Mouse (Mus musculus) spleen, postnatal 4 days (tissue): ENCODE data around the gene Rnf111.
"Not testable (repeated sequence)": the region's sequence is repeated elsewhere in the genome, so short reads cannot be mapped to it uniquely, and the experiment has no call there.

Experiments used
- DNase-seq, 2 experiments: peaks; one replicate each; pipeline ENCODE4 v3.0.0; 2022; ENCODE audit warnings: low spot score in 2 of 2

Gene Rnf111

DNA sequence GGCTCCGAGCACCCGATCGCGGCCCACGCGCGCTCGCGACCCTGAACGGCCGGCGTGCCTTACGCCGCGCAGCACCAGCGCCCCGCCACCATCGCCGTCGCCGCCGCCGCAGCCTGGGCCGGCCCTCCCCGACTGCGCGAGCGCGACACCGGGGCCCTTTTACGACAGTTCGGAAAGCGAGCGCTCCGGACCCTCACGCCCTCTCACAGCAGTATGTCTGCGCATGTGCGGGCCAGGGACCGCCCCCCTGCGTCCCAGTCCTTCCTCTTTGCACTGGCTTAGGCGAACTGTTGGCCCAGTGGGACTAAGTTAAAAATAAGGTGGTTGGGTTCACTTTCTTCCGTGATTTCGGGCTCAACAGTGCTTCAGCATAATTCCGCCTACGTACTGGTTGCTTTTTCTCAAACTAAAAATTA lies at the start of gene Rnf111:
Rnf111 (minus strand) TSS at position 100 of the 416 bp plus-strand sequence.
- DNase-seq, result peak; percentile 98 to 99

DNA sequence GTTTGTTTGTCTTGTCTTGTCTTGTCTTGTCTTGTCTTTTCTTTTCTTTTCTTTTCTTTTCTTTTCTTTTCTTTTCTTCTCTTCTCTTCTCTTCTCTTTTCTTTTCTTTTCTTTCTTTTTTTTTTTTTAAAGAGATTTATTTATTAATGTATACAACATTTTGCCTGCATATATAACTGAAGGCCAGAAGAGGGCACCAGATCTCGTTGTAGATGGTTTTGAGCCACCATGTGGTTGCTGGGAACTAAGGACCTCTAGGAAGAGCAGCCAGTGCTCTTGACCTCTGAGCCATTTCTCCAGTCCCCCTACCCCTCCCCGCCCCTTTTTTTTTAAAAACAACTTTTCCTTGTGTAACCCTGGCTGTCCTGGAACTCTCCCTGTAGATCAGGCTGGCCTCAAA lies 48.7 kb upstream of the Rnf111 start:
- DNase-seq, result not testable (repeated sequence)

DNA sequence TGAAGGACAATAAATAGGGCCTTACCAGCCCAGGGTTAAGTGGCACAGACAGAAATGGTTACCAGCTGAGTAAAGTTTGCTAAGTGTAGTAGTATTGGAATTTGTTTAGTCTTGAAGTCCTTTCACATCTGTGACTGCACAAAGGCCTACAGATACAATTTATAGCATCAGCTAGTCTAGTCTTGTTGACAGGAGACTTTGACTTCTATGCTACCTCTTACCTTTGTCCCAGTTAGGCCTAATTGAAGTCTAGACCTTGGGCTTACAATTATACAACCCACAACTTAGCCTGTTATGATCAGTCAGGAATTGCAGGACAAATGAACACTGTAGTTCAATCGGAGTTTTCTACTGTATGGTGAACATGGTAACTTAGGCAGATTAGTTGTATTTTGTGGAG lies 48.0 kb upstream of the Rnf111 start:
- no peak for DNase-seq

DNA sequence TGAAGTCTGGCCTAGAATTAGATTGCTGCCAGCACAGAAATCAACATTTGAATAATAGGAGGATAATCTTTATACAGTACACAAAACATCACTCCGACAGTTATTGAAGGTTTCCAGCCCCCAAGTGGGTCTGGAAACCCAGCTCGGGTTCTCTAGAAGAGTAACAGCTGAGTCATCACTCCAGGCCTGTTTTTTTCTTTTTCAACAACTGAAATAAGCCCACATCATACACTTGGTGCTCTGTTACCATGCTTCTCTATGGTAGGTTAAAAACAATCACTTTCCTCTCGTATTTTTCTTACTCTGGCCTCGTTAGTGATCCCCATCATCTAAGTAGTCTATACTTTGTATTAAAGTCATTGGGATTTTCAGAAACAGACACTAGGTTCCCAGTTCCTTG lies 44.8 kb upstream of the Rnf111 start:
- no peak for DNase-seq

DNA sequence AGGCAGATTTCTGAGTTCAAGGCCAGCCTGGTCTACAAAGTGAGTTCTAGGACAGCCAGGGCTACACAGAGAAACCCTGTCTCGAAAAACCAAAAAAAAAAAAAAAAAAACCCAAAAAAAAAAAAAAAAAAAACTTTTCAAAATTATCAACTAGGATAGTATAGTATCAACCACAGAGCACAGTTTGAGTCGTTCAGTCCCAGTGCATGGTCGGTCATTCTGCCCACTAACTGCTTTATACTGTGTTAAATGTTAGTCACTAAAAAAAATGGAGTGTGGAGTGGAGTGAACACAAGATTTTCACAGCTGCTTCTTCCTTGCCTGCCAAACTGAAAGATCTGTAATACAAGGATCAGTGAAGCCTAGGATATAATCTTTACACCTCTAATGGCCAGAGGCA lies 43.1 kb upstream of the Rnf111 start:
- DNase-seq, result not testable (repeated sequence)

DNA sequence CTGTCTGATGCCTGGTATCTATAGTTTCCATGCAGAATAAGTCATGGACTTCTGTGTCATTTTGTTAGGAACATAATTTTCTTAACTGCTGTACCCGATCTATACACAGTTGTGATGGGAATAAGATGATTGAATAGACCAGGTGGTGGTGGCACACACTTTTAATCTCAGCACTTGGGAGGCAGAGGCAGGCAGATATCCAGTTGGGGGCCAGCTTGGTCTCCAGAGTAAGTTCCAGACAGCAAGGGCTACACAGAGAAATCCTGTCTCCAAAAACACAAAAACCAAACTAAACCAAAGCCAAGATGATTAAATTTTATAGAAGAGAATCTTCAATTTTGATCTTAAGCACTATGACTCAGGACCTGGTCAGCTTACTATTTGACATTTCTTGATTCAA lies 41.3 kb upstream of the Rnf111 start:
- no peak for DNase-seq

DNA sequence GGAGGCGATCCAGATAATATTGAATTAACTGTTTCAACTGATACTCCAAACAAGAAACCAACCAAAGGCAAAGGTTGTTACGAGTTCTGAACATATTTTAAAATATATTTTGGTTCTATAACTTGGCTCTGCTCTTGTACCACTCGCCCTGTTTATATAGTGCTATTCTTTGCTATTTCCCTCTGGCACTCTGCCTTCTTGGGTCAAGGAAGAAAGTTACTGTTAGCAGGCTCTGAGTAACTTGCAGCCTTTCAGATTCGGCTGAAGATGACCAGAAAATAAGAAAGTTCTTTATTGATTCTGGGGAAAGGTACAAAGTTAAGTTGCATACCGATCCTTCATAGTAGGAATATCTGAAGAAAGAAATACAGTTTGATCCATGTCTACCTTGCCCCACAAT lies 40.5 kb upstream of the Rnf111 start:
- no peak for DNase-seq

DNA sequence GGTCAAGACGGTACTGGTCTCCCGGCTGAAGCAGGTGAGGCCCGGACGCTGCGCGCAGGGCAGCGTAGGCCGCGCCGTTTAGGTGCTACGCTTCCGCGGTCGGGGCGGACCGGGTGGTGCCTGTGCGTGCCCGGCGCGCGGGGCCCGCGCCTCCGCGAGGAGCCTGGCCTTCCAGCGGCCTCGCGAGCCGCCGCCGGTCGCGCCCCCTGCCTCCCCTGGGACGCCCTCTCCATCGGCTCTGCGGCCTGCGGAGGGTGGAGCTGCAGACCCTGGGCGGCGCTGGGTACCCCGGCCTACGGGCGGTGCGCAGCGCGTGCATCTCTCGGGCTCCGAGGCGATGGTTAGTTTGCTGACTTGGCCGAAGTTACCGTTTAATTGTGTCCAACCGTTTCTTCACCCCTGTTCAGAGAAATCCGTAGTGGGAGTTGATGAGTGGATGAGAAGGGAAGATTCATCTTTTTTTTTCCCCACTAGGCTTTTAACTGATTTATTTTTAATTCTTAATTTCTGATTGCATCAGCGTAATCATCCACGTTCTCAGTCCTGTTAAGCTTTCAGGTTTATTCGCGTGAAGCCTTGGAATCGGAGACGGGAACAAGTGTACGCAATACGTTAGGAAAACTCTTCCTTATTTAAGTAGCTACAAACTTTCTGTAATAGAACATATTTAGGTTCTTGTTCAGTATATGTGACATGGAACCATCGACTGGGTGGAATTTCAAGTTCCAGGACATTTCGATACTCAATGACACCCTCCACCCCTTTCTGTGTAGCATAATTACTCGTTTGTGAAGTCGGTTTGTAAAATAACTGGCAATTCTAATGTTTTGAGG lies 39.7 kb upstream of the Rnf111 start:
- DNase-seq, result peak; percentile 69 to 86

DNA sequence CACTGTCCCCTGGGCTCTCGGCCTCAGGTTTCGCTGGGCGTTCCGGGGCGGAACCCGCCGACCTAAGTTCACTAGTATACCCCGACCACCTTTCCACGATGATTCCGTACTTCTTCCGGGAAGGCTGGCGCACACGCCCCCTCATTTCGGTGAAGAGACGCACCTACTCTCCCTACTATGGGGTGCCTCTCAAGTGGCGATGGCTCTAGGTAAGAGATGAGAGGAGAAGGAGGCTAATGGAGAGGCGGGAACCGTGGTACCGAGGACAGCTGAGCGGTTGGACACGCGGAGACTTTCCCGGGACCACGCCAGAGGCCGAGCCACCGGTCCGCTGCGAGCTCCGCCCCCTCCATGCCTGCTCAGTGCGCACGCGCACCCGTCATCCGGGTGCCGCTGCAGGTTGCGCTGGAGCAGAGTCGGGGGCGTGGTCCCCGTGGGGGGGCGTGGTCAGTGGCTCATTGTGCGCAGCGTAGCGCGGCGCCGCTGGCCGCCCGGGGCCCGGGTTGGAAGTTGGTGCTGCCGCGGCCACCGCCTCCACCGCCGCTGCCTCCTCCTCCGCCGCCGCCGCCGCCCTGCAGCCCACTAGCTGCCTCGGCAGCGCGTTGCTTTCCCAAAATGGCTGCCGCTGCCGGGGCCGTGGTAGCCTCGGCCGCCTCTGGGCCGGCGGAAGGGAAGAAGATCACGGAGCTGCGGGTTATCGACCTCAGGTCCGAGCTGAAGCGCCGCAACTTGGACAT lies 38.9 kb upstream of the Rnf111 start, which contains the start of gene Sltm:
Sltm (plus strand) TSS at position 450 of the 737 bp plus-strand sequence.
- DNase-seq, result peak; percentile 100

DNA sequence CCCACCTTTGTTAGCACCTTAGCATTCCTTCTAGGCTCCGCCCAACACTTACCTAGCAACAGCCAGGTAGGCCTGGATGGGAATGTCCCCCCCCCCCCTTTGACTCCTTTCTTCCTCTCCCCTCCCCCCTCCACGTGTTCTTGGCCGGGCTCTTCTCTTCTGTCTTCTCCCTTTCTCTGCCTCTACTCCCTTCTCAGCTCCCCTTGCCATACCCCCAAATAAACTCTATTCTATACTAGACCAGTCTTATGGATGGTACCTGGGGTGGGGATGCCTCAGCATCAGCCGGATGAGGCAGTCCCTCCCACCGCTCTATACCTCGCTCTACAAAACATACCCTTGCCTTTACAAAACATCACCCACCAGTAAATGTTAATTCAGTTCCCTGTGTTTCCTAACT lies 38.1 kb upstream of the Rnf111 start:
- peak in 1 of 2 experiments; percentile 59 for DNase-seq

DNA sequence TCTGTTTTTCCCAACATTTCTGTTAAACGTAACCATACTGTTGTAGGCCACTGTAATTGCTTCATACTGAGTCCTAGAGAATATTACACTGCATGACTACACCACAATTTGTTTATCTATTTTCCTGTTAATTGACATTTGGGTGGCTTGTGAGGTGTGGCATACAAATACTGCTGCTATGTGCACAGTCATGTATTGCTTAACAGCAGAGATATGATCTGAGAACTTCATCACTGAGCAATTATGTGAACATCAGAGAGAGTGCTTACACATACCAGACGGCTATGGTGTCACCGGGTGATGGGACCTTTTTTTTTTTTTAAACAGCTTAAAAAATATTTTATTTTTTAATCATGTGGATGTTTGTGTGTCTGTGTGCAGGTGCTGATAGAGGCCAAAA lies 29.8 kb upstream of the Rnf111 start:
- DNase-seq, result no peak

DNA sequence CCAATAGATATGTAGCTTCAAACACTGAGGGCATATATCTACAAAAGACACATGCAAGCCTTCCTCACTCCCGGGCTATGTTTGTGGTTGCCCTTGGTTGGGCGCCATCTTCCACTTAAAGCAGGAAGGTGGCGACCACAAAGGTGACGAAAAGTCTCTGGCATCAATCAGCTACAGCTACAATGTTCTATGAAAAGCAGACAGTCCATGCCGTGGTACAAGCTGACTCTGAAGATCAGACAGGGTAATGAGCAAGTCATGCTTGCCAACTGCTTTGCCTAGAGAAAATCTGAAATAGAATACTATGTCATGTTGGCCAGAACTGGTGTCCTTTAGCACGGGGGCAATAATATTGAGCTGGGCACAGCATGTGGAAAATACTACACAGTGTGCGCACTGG lies 20.8 kb upstream of the Rnf111 start:
- DNase-seq, result no peak

DNA sequence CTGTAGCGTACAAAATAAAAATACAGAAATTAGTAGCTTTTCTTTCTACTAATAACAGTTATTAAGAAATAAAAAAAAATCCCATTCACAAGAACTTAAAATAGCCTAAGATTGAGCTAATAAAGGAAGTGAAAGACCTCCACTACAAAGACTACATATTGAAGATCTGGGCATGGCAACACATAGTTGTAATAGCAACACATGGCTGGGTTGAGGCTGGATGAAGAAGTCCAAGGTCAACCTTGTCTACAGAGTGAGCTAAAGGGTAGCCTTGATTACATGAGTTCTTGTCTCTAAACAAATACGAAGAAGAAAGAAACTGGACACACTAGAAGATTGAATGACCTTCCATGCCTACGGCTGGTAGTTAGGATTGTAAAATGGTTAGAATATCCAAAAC lies 20.3 kb upstream of the Rnf111 start:
- DNase-seq, result no peak

DNA sequence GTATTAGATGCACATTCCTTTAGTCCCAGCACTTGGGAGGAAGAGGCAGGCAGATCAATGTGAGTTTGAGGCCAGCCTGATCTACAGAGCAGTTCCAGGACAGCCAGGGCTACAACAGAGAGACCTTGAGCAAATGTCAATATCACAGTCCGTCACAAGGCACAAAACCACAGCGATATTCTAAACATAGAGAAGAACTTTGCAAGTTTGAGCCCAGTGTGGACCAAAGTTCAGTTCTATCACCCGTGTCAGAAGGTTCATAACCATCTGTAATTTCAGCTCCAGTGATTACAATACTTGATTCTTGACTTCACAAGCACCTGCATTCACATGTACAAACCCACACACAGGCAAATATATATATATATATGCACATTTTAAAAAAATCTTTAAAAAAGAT lies 17.1 kb upstream of the Rnf111 start:
- no peak for DNase-seq

DNA sequence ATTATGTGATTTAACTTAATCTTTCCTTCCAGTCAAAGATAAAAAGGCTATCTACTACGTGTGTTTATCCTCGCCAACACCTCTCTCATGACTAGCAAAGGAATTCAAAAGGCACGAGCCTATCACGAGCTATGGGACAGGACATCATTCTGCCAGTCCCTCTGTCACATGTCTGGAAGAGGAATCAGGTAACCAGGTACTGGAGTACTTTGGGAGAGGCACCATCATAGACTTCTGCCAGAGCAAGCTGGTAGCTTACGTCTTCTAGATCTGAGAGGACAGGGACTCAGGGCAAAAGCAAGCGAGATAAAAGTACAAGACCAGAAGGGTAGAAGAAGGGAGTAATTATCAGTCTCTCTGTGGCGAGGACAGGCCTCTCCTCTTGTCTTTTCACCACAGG lies 8.2 kb upstream of the Rnf111 start:
- no peak for DNase-seq

DNA sequence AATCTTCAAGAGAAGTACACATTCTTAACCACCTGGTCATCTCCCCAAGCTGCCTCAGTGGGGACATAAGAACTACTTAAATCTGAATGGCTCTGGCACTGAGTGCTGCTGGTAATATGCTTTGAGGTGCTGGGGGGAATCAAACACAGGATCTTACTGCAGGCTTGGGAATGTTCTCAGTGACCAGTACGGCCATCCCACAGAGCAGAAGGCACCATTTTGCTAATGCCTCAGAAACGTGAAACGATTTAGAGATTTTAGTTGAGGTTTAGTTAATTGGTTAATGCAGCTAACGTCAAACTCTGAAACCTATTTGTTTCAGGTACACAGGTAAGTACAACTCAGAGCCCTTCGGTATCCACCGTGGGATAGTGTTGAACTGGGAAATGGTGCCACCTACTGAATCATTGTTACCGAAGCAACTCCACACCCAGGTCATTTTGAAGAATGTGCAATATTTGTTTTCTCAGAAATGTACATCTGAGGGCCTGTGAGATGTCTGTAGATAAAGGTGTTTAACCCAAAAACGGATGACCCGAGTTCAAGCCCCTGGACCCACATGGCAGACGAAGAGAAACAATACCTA lies 7.6 kb upstream of the Rnf111 start:
- DNase-seq, result no peak

DNA sequence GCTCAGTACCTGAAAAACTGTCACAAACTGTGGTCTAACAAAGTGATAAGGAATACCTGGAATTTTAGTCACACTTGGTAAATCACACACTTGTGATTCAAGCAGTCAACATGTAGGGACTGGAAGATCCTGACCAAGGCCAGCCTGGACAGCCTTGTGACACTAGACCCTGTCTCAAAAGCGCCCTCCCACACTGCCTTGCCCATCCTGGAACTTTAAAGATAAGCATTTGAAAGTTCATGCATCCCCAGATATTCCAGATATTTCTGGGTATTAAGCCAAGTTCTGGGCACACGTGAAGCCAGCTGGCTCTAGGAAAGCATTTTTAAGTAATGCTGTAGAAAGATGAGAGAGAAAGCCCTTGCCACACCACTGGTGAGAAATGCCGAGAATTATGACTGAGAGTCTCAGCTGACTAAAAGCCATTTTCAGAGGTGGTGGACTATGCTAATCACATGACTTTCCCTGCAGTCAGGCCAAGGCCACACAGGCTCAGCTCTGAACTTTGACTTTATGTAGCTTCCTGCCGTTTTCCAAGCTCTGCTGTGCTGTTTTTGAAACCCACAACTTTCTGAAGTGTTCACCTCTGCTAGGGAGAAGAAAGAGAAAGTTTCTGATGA lies 6.5 kb upstream of the Rnf111 start:
- no peak for DNase-seq

DNA sequence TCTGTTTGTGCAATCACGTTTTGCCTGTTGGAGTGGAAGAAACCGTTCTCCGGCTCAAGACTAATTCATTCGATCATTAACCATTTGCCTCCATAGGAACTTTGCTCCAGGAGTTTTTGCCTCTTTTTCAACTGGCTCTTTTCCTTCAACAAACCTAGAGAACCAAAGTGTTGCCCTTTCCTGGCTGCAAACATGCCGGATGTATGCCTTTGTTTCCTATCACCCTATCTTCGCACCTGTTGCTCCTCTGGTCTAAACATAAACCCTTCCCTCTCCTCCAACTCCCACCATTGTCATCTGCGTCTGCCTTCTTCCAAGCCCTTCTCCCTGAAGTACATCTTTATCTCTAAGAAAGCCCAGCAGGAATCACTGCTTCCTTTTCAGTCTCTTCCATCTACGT lies 3.3 kb upstream of the Rnf111 start:
- no peak for DNase-seq

DNA sequence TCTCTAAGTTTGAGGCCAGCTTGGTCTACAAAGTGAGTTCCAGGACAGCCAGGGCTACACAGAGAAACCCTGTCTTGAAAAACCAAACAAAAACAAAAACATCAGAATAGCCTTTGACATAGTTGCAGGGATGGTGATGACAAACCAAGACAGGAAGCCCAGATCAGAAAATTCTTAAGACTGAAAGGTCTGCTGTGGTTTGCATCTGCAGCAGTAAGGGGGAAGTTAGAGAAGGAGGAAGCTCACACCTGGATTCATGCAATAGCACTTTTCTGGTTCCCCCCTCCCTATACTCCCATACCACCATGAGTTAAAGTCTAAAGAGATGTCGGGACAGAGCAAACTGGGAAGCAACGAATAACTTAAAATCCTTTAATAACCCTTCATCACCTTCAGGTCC lies 2.7 kb upstream of the Rnf111 start:
- no peak for DNase-seq

DNA sequence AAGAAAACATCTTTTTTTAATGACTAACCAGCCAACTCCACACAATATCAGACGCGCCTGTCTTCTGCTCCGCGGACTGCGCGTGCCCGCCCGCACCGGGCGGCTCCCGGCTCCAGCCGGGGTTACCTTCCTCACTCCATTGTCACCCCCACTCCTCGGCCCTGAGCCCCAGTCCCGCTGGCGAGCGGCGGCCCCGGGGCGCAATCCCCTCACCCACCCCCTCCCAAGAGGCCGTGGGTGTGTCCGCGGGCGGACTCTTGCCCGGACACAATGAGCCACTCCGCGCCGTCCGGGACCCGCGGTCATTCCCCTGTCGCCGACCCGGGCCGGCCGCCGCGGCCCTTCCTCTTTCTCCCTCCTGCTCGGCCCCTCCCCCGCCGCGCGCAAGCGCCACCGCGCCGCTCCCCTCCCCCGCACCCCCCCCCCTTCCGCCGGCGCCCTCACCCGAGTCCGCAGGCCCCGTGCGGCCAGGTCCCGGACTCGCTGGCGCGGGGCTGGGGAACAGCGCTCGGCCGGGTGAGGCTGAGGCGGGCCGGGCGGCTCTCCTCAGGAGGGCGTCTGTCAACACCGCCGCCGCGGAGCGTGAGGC lies 416 bp downstream of the Rnf111 start:
- DNase-seq, result peak; percentile 70 to 89

DNA sequence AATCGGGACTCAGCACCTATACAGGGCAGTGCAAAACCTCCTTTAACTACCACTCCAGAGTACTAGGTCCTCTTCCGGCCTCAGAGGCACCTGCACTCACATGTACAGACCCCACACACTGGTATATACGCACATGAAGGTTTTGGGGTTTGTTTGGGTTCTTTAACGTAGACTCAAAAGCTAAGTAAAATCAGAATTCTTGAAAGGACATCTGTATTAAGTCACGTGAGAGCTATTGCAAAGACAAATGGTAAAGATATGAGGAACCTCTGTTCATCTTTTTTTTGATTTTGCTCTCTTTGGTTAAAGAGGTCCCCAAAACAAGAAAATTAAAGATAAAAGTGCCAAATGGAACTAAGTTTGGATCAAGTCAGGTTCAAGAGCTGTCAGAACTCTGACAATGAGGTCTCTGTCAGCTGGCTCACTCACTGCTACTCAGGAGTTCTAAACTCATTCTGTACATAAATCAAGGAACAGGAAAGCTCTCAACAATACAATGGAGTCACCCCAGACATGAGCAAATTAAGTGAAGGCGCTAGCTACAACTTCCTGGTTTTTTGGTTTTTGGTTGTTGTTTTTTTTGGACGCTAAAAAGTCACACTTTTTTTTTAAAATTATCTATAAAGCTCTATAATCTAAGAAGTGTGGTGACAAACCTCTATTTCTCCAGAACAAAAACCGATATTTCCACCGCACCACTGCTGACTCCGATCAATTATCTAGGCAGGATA lies 1.1 kb downstream of the Rnf111 start:
- DNase-seq, result no peak
